Mouse (Mus musculus) spleen, postnatal 10 days (tissue): ENCODE results near the gene Pofut2.

Source experiments
- DNase-seq, 2 experiments: peaks; one replicate each; pipeline ENCODE4 v3.0.0; 2021 to 2022; ENCODE audit warnings: low spot score in 2 of 2

Gene Pofut2

GRCm38 (mm10) chr10:77229609-77230595 lies 29.1 kb upstream of the Pofut2 start:
- DNase-seq: no peak

- peak in 1 of 2 experiments; percentile 80 for DNase-seq
These were observed 26.9 kb upstream of the Pofut2 start for GRCm38 (mm10) chr10:77231861-77232755.

- no peak for DNase-seq
These were observed 25.8 kb upstream of the Pofut2 start for GRCm38 (mm10) chr10:77233230-77233629.

- DNase-seq: no peak
These were observed 23.9 kb upstream of the Pofut2 start for GRCm38 (mm10) chr10:77234991-77235616.

- DNase-seq: peak in 1 of 2 experiments; percentile 42
These were observed 21.0 kb upstream of the Pofut2 start for GRCm38 (mm10) chr10:77237795-77238580.

- DNase-seq: no peak
These were observed 18.3 kb upstream of the Pofut2 start for GRCm38 (mm10) chr10:77240764-77241163.

GRCm38 (mm10) chr10:77242396-77242795 lies 16.6 kb upstream of the Pofut2 start:
- no peak for DNase-seq

- no peak for DNase-seq
These were observed 16.1 kb upstream of the Pofut2 start for GRCm38 (mm10) chr10:77242871-77243270.

- no peak for DNase-seq
These were observed 15.4 kb upstream of the Pofut2 start for GRCm38 (mm10) chr10:77243572-77244161.

GRCm38 (mm10) chr10:77244777-77245176 lies 14.2 kb upstream of the Pofut2 start:
- DNase-seq: no peak

GRCm38 (mm10) chr10:77247048-77247447 lies 12.0 kb upstream of the Pofut2 start:
- DNase-seq: no peak

GRCm38 (mm10) chr10:77247707-77248106 lies 11.3 kb upstream of the Pofut2 start:
- no peak for DNase-seq

GRCm38 (mm10) chr10:77251223-77251783 lies 7.7 kb upstream of the Pofut2 start:
- DNase-seq: no peak

- no peak for DNase-seq
These were observed 7.1 kb upstream of the Pofut2 start for GRCm38 (mm10) chr10:77251784-77252539.

GRCm38 (mm10) chr10:77252790-77253189 lies 6.2 kb upstream of the Pofut2 start:
- DNase-seq: peak; percentile 76 to 82

- no peak for DNase-seq
These were observed 3.8 kb upstream of the Pofut2 start for GRCm38 (mm10) chr10:77255231-77255630.

- DNase-seq: no peak
These were observed 3.3 kb upstream of the Pofut2 start for GRCm38 (mm10) chr10:77255676-77256075.

GRCm38 (mm10) chr10:77258041-77258590 lies 902 bp upstream of the Pofut2 start:
- no peak for DNase-seq
